Mouse (Mus musculus) retina, postnatal 7 days (tissue): Measurements from ENCODE around the gene Csrp2.

Experiments used
- DNase-seq: peaks from one replicate; pipeline ENCODE4 v3.0.0-alpha.2; 2012; ENCODE audit warnings: low read depth, low spot score

The Csrp2 gene

DNA sequence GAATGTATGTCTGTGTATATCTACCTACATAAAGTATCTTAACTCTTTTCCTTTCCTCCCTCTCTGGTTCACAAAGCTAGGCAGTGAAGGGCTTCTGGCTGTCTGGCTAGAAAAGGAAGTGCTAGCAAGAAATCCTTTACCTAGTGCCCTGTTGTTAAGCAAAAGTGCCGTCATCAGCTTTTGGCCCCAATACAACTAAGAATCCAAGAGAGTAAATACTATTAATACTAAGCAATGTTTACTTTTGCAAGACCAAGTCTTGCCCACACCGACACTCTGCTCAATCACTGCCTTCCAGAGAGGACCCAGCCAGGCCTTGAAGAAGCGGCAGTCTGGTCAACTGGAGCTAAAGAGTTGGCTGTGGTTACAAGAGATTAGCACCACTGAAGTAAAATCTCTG is 51.5 kb downstream of the Csrp2 start:
- DNase-seq = no peak

DNA sequence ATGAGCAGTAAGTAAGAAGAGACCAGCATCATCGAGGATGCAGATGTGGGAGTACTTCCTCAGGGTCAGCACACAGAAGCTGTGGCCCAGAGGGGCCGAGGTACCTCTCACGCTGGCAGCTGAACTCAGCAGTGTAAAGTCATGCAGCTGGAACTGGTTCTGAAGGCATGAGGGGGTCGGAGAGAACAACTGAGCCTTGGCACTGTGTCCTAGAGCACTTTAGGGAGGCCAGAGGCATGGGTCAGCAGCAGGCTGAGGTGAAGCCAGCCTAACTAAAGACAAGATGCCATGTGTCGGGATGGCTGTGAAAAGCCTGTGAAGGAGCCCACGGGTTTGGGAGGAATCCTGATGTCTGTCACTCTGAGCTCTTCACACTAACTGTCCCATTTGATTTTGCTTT is 51.9 kb downstream of the Csrp2 start:
- DNase-seq = no peak

DNA sequence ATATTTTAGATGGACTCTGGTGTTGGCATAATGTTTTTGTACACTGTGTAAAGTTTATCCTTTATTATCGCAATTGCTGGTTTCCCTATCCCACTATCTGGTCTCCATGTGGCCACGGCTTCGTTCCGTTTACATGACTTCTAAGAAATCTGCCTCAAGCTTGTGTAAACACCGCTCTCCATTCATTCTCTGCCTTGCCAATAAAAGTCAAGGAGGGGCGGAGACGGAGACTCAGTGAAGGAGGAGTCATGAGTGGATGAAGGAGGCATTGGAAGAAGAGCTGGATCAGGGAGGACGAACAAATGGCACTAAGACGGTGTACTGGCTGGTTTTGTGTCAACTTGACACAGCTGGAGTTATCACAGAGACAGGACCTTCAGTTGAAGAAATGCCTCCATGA is 52.4 kb downstream of the Csrp2 start:
- DNase-seq = no peak

DNA sequence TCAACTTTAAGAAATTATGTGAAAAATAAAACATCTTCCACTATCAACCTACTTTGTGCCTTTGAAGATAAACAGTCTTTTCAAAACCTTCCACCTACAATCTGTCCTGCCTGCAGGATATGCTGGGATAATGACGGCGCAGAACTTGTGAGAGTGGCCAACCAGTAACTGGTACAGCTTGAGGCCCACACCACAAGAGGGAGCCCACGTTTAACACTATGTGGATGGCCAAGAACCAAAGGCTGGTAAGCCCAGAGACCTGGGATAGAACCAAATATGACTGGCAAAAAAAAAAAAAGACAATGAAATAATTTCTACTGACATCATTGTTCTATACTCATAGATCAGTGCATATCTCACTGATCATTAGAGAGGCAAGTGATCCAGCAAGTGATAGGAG is 54.9 kb downstream of the Csrp2 start:
- DNase-seq = peak; percentile 36

DNA sequence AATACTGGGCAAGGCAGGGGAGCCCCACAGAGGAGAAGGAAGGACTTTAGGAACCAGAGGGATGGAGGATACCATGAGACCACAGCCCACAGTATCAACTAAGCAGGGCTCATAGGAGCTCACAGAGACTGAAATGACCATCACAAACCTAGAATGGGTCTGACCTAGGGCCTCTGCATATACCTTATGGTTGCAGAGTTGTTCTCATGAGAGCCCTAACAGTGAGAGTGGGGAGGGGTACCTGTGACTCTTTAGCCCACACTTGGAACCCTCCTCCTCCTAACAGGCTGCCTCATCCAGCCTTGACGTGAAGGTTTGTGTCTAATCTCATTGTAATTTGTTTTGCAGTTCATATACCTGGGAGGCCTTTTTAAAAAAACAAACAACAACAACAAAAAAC is 55.3 kb downstream of the Csrp2 start:
- no peak for DNase-seq

DNA sequence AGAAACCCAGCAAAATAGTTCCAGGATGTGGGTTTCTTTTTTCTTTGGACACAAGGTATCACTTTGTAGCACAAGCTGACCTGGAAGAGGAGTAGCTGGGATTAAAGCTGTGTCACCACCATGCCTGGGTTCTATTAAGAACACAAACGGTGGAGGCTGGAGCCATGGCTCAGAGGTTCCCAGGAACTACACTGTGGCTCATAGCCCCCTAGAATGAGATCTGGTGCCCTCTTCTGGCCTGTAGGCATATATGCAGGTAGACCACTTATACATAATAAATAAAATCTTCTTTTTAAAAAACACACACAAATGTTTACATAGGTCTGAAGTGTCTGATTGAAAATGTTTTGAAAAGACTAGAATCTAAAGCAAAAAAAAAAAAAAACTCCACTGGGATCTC is 56.5 kb downstream of the Csrp2 start:
- DNase-seq = peak; percentile 28

DNA sequence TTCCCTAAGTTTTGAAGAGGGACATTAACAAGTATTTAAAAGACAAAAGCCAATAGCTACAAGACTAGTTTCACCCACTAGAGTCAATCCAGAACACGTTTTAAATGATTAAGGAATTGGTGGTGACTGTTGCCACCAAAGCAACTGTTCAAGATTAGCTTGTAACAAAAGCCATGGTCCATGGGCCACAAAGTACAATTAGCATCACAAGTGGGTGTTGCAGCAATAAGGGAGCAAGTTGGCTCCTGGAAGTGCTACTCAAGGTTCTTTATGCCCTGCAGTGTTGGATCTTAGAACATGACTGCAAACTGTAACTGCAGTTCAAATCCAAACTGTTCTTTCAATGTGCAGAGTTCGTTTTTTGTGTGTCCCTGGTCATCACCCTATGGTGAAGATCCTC is 57.8 kb downstream of the Csrp2 start:
- DNase-seq = no peak

DNA sequence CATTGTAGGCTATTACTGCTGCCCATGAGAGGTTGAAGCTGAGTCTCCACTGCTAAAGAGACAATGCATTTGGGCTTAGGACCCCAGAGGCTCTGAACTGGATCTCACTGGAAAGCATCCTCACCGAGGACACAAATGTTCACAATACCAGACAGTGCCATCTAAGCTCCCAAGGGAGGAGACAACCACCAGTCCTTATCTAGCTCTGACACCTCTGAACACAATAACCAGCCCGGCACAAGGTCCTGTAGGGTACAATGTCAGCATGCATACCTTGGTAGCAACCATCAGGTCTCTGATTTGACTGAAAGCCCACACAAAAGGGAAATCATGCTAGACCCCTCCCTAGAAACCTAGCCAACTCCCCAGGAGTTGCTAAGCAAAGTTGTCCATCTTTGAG is 59.8 kb downstream of the Csrp2 start:
- no peak for DNase-seq

DNA sequence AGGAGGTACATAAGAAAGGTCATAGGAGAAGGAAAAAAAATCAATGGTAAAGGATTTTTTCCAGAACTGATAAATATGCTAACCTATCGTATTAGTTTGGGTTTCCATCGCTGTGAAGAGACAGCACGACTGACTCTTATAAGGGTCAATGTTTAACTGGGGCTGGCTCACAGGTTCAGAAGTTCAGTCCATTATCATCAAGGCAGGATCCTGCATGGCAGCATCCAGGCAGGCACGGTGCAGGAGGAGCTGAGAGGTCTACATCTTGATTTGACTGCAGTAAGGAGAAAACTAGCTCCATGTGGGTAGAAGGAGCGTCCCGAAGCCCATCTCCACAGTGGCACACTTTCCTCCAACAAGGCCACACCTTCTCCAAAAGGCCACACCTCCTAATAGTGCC is 60.9 kb downstream of the Csrp2 start:
- no peak for DNase-seq

DNA sequence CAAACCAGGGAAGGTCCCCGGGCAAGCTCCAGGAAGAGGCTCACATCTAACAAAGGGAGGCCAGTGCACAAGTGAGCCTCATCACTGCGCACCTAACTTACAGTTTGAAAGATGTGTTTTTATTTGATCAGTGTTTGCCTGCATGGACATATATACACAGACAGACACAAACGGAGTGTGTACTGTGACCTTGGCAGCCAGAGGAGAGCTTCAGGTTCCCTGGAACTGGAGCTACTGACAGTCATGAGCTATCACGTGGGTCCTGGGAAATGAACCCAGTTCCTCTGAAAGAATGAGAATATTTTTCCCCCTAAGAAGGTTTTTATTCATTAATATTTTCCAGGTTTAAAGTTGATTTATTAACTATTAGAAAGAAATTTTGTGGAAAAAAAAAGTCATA is 63.2 kb downstream of the Csrp2 start:
- DNase-seq = no peak

DNA sequence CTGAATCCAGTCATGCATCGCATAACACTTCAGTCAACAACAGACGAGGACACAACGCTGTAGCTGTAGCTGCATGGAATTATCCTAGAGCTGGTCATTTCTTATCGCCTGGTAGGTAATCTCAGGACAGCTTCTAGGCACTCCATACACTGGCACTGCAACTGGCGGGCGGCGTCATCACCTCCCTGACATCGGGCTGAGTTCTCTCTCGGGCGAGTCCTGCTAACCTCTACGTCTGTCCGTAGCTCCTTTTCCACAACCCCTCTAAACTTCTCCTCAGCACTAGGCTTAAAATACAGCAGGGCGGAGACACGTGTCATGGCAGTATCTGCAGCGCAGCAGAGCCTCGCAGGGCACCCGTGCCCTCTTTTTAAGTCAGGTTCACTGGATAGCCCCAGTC is 67.1 kb downstream of the Csrp2 start:
- DNase-seq = no peak
